Mouse (Mus musculus) left cerebral cortex, adult 2 months (tissue): ENCODE measurements around the gene Cacng4. TPM values are rescaled to one million over a fixed set of nuclear protein-coding genes. Genes with fewer than 3 reads are reported as not detected.

ENCODE experiments used
- DNase-seq, 2 experiments: peaks; one replicate each; pipeline ENCODE4 v3.0.0; 2021 to 2022; ENCODE audit warnings: low spot score in 2 of 2, mixed read lengths in 1 of 2; ENCODE audit errors: extremely low spot score in 1 of 2
- H3K27ac ChIP-seq: fragments of 200-600 bp; 2 replicates; pipeline ENCODE4 v1.8.1; 2022
- H3K4me3 ChIP-seq: fragments of 200-600 bp; 2 replicates; pipeline ENCODE4 v1.8.1; 2022
- CTCF ChIP-seq: fragments of 200-600 bp; IDR thresholded peaks from 2 replicates; pipeline ENCODE4 v1.8.1; 2022; ENCODE audit warnings: antibody characterized with exemption, mild to moderate bottlenecking, moderate library complexity
- intact Hi-C: fragments of 180-260 bp; cut with DNase I; formaldehyde crosslinking; loops from one replicate; pipeline ENCODE4 v1.15.1; 2025
- total RNA-seq, 2 experiments: library from RNA; stranded (reverse); gene quantifications; 2 replicates each; pipeline ENCODE4 v1.2.3; 2021

The Cacng4 gene
- total RNA-seq, 2 experiments from 2014 or later, result 22.9 to 37.1 TPM

GRCm38 (mm10) chr11:107705060-107705459 lies 89.3 kb downstream of the Cacng4 start:
- intact Hi-C loops, result no loop called here
- TF ChIP-seq CTCF, result no peak
- Histone ChIP-seq H3K27ac (no peak overlapping the region), H3K4me3 (no peak overlapping the region)
- no peak for DNase-seq

GRCm38 (mm10) chr11:107703272-107704134 lies 90.9 kb downstream of the Cacng4 start:
- Histone ChIP-seq H3K27ac (no peak overlapping the region), H3K4me3 (no peak overlapping the region)
- DNase-seq, result no peak
- no peak for TF ChIP-seq CTCF
- intact Hi-C loops, result no loop called here

- intact Hi-C loops, result no loop called here
- H3K27ac ChIP-seq, result no peak overlapping the region
- no peak overlapping the region for H3K4me3 ChIP-seq
- no peak for DNase-seq
- no peak for TF ChIP-seq CTCF
Observed at GRCm38 (mm10) chr11:107699967-107700366, 94.4 kb downstream of the Cacng4 start.

GRCm38 (mm10) chr11:107693338-107693737 lies 101.0 kb downstream of the Cacng4 start:
- DNase-seq, result no peak
- Histone ChIP-seq H3K27ac (no peak overlapping the region), H3K4me3 (no peak overlapping the region)
- intact Hi-C loops, result no loop called here
- no peak for TF ChIP-seq CTCF

- Histone ChIP-seq H3K4me3 (no peak overlapping the region), H3K27ac (no peak overlapping the region)
- DNase-seq, result no peak
- TF ChIP-seq CTCF, result no peak
- intact Hi-C loops, result no loop called here
Observed at GRCm38 (mm10) chr11:107691569-107691968, 102.8 kb downstream of the Cacng4 start.

GRCm38 (mm10) chr11:107688480-107688879 lies 105.9 kb downstream of the Cacng4 start:
- H3K27ac ChIP-seq, result no peak overlapping the region
- intact Hi-C loops, result no loop called here
- TF ChIP-seq CTCF, result no peak
- H3K4me3 ChIP-seq, result no peak overlapping the region
- no peak for DNase-seq

GRCm38 (mm10) chr11:107686290-107686689 lies 108.1 kb downstream of the Cacng4 start:
- H3K27ac ChIP-seq, result no peak overlapping the region
- DNase-seq, result no peak
- intact Hi-C loops, result no loop called here
- H3K4me3 ChIP-seq, result no peak overlapping the region
- no peak for TF ChIP-seq CTCF

GRCm38 (mm10) chr11:107683544-107684465 lies 110.6 kb downstream of the Cacng4 start:
- Histone ChIP-seq H3K27ac (no peak overlapping the region), H3K4me3 (no peak overlapping the region)
- intact Hi-C loops, result no loop called here
- no peak for TF ChIP-seq CTCF
- DNase-seq, result no peak

GRCm38 (mm10) chr11:107682694-107683355 lies 111.5 kb downstream of the Cacng4 start:
- intact Hi-C loops, result no loop called here
- Histone ChIP-seq H3K4me3 (no peak overlapping the region), H3K27ac (no peak overlapping the region)
- DNase-seq, result no peak
- no peak for TF ChIP-seq CTCF

Other genes with a start within 250 kb of the Cacng4 start
- gene Helz, start 246.6 kb downstream of the Cacng4 start, total RNA-seq, result 10 to 100 TPM; 52.2 to 53.3 TPM
- gene Cacng1, start 78.0 kb downstream of the Cacng4 start, total RNA-seq, result not detected
- gene Cacng5, start 120.5 kb upstream of the Cacng4 start, total RNA-seq, result 10 to 100 TPM; 11.5 to 15.2 TPM